Comparison of ENCODE assay signal across 20 mouse cellular contexts in genomic region chr8:75015981-75016380, GRCm38 (mm10). TPM values are rescaled to one million over a fixed set of nuclear protein-coding genes. Genes with fewer than 3 reads are reported as not detected.
DNase-seq lines count a peak whose midpoint lies in the region; ATAC-seq and TF ChIP-seq lines count a peak whose summit lies in the region.
"Had no signal": no experiment of that assay in that cellular context is flagged by ENCODE, and none has a peak within 500 bp of the region (broad histone marks: within the 10 kb centered on the region; RNA-seq: fewer than 3 reads in every experiment).

No protein-coding gene starts in this region.

- H3K27me3 ChIP-seq in intestine, embryonic 16.5 days (replicated peaks; ENCODE audit: control insufficient read depth, insufficient read depth, low read length) = no peaks in the 10 kb centered on the region
- no peaks in the 10 kb centered on the region for H3K27me3 ChIP-seq in intestine, postnatal 0 days (replicated peaks; ENCODE audit: control insufficient read depth, insufficient read depth, low read length)
- no peaks in the 10 kb centered on the region for H3K27me3 ChIP-seq in liver, embryonic 14.5 days (ENCODE audit: control insufficient read depth, insufficient read depth, low read length)
- H3K27me3 ChIP-seq in neural tube, embryonic 15.5 days (replicated peaks) = no peaks in the 10 kb centered on the region
- H3K27me3 ChIP-seq: heart, embryonic 13.5 days; midbrain, embryonic 12.5 days had no signal

- no peak overlapping the region for H3K27ac ChIP-seq in intestine, embryonic 16.5 days (ENCODE audit: low read length)
- H3K27ac ChIP-seq in intestine, postnatal 0 days (ENCODE audit: low read depth, low read length) = no peak overlapping the region
- H3K27ac ChIP-seq in liver, embryonic 14.5 days = no peak overlapping the region; the same call in 1 of the 2 replicates
- no peak overlapping the region for H3K27ac ChIP-seq in neural tube, embryonic 15.5 days (replicated peaks)
- H3K27ac ChIP-seq: heart, embryonic 13.5 days; midbrain, embryonic 12.5 days had no signal

- WGBS in intestine, embryonic 16.5 days = 57% methylated on average over 2 of the region's 2 CpGs
- 48% methylated on average over 2 of the region's 2 CpGs for WGBS in intestine, postnatal 0 days
- WGBS in liver, embryonic 14.5 days (ENCODE audit: insufficient replicate concordance) = 38% methylated on average over 2 of the region's 2 CpGs
- 42% methylated on average over 2 of the region's 2 CpGs for WGBS in neural tube, embryonic 15.5 days

- peak; percentile 33; the same call in 1 of the 2 replicates for ATAC-seq in intestine, embryonic 16.5 days
- ATAC-seq in intestine, postnatal 0 days = no peak
- ATAC-seq in common myeloid progenitor, adult 5-6 weeks (replicated peaks; ENCODE audit: low read depth, poor library complexity, severe bottlenecking) = peak; percentile 76
- ATAC-seq in liver, embryonic 14.5 days (ENCODE audit: insufficient read depth) = peak; percentile 79
- no peak for ATAC-seq in neural tube, embryonic 15.5 days (ENCODE audit: low FRiP score)
- ATAC-seq: forebrain, embryonic 14.5 days; hindbrain, embryonic 16.5 days had no signal

- H3K4me2 ChIP-seq in intestine, embryonic 16.5 days (ENCODE audit: low read depth, low read length) = no peak overlapping the region
- no peak overlapping the region for H3K4me2 ChIP-seq in intestine, postnatal 0 days (replicated peaks; ENCODE audit: low read depth)
- H3K4me2 ChIP-seq in liver, embryonic 14.5 days (ENCODE audit: low read depth) = no peak overlapping the region
- no peak overlapping the region for H3K4me2 ChIP-seq in neural tube, embryonic 15.5 days
- H3K4me2 ChIP-seq: heart, embryonic 13.5 days; midbrain, embryonic 12.5 days had no signal

- no peak overlapping the region for H3K9ac ChIP-seq in intestine, embryonic 16.5 days (ENCODE audit: low read depth, low read length)
- no peak overlapping the region for H3K9ac ChIP-seq in intestine, postnatal 0 days (ENCODE audit: low read depth, low read length)
- H3K9ac ChIP-seq in liver, embryonic 14.5 days (replicated peaks) = no peak overlapping the region
- no peak overlapping the region for H3K9ac ChIP-seq in neural tube, embryonic 15.5 days (replicated peaks)
- H3K9ac ChIP-seq: heart, embryonic 13.5 days; midbrain, embryonic 12.5 days had no signal

- DNase-seq in liver, embryonic 14.5 days (ENCODE audit: low read depth in 3 of 3, low spot score in 3 of 3) = peak in 1 of 3 experiments; percentile 17
- DNase-seq in gastrocnemius, adult 18-20 months (ENCODE audit: low spot score) = no peak
- no peak for DNase-seq in embryo, embryonic 10.5 days (ENCODE audit: low spot score)
- DNase-seq in adrenal gland, postnatal 4 days (ENCODE audit: low spot score in 2 of 2) = no peak
- DNase-seq: adrenal gland, postnatal 14 days; cerebellum, adult 2 months; heart, postnatal 36 days; kidney, adult 2 months; kidney, postnatal 4 days; lung, postnatal 14 days; thymus, postnatal 36 days had no signal

- TF ChIP-seq EP300 in liver, embryonic 14.5 days (IDR thresholded peaks at IDR 0.05; ENCODE audit: low read depth) = no peak

- no peaks in the 10 kb centered on the region for H3K36me3 ChIP-seq in intestine, embryonic 16.5 days (ENCODE audit: control insufficient read depth, insufficient read depth, low read length)
- no peaks in the 10 kb centered on the region for H3K36me3 ChIP-seq in intestine, postnatal 0 days (ENCODE audit: control insufficient read depth, insufficient read depth)
- H3K36me3 ChIP-seq in liver, embryonic 14.5 days (replicated peaks; ENCODE audit: control insufficient read depth, insufficient read depth, low read depth) = peaks cover 2% of the 10 kb centered on the region; the same call in 1 of the 2 replicates
- 0 out of 2 replicates have a peak, but pooled peaks cover 2% of the 10 kb centered on the region for H3K36me3 ChIP-seq in neural tube, embryonic 15.5 days

- H3K9me3 ChIP-seq in intestine, embryonic 16.5 days (ENCODE audit: control insufficient read depth, low read length) = no peaks in the 10 kb centered on the region
- H3K9me3 ChIP-seq in intestine, postnatal 0 days (ENCODE audit: control insufficient read depth) = no peaks in the 10 kb centered on the region
- no peaks in the 10 kb centered on the region for H3K9me3 ChIP-seq in liver, embryonic 14.5 days (ENCODE audit: control insufficient read depth, low read length)
- H3K9me3 ChIP-seq in neural tube, embryonic 15.5 days (replicated peaks) = no peaks in the 10 kb centered on the region
- H3K9me3 ChIP-seq: G1E; heart, embryonic 13.5 days; midbrain, embryonic 12.5 days had no signal

- no peak for TF ChIP-seq CTCF in intestine, postnatal 0 days (IDR thresholded peaks at IDR 0.05; ENCODE audit: low read depth)
- no peak for TF ChIP-seq CTCF in liver, embryonic 14.5 days (IDR thresholded peaks at IDR 0.05; ENCODE audit: low read depth)

- H3K4me3 ChIP-seq in intestine, embryonic 16.5 days (ENCODE audit: low read length) = no peak overlapping the region
- no peak overlapping the region for H3K4me3 ChIP-seq in intestine, postnatal 0 days (ENCODE audit: low read depth, low read length)
- H3K4me3 ChIP-seq in liver, embryonic 14.5 days (ENCODE audit: insufficient read depth in 1 of 2, low read depth in 2 of 2, low read length in 2 of 2) = no peak overlapping the region
- H3K4me3 ChIP-seq in neural tube, embryonic 15.5 days (replicated peaks) = no peak overlapping the region
- H3K4me3 ChIP-seq: heart, embryonic 13.5 days; midbrain, embryonic 12.5 days had no signal

- no peaks in the 10 kb centered on the region for H3K4me1 ChIP-seq in intestine, embryonic 16.5 days (ENCODE audit: control insufficient read depth, insufficient read depth, low read length)
- H3K4me1 ChIP-seq in intestine, postnatal 0 days (replicated peaks; ENCODE audit: control insufficient read depth, insufficient read depth, low read length) = no peaks in the 10 kb centered on the region
- H3K4me1 ChIP-seq in liver, embryonic 14.5 days (replicated peaks; ENCODE audit: control insufficient read depth in 2 of 2, insufficient read depth in 2 of 2, low read length in 1 of 2) = peaks cover 13 to 24% of the 10 kb centered on the region in 2 experiments
- no peaks in the 10 kb centered on the region for H3K4me1 ChIP-seq in neural tube, embryonic 15.5 days
- H3K4me1 ChIP-seq: midbrain, embryonic 12.5 days had no signal

RNA-seq across cellular contexts. Expression of gene Tom1, which starts 17.5 kb away (rescaled TPM):
- 44.9 and 47.7 TPM in 2 replicates for polyA plus RNA-seq in intestine, embryonic 16.5 days (2015; fragmentation: Nextera tagmentation; extraction: Ambion mirVana)
- 47.7 and 47.8 TPM in 2 replicates for polyA plus RNA-seq in intestine, postnatal 0 days (2015; fragmentation: Nextera tagmentation; extraction: Ambion mirVana)
- total RNA-seq in common myeloid progenitor, adult 5-6 weeks (2017) = 7.7 and 8.6 TPM in 2 replicates
- polyA plus RNA-seq in liver, embryonic 14.5 days (2012; rRNA removed) = 5.9 and 6.1 TPM in 2 replicates
- polyA plus RNA-seq in liver, embryonic 14.5 days (2014; fragmentation: Nextera tagmentation; extraction: Ambion mirVana) = 9.2 and 9.6 TPM in 2 replicates
- total RNA-seq in gastrocnemius, adult 18-20 months (2021) = 10 to 100 TPM; 54.0 to 58.4 TPM
- 44.1 and 44.4 TPM in 2 replicates for polyA plus RNA-seq in neural tube, embryonic 15.5 days (2015; fragmentation: Nextera tagmentation; extraction: Ambion mirVana)
- total RNA-seq in adrenal gland, postnatal 4 days (2021) = 10 to 100 TPM; 26.1 to 31.0 TPM

RNA-seq across cellular contexts. Expression of gene Hmgxb4, which starts 22.8 kb away (rescaled TPM):
- polyA plus RNA-seq in intestine, embryonic 16.5 days (2015; fragmentation: Nextera tagmentation; extraction: Ambion mirVana) = 21.4 and 22.9 TPM in 2 replicates
- 10.7 and 11.6 TPM in 2 replicates for polyA plus RNA-seq in intestine, postnatal 0 days (2015; fragmentation: Nextera tagmentation; extraction: Ambion mirVana)
- 57.4 and 104 TPM in 2 replicates for total RNA-seq in common myeloid progenitor, adult 5-6 weeks (2017)
- polyA plus RNA-seq in liver, embryonic 14.5 days (2012; rRNA removed) = 10.4 and 13.2 TPM in 2 replicates
- 10.3 and 14.5 TPM in 2 replicates for polyA plus RNA-seq in liver, embryonic 14.5 days (2014; fragmentation: Nextera tagmentation; extraction: Ambion mirVana)
- 1 to 10 TPM; 7.4 to 9.5 TPM for total RNA-seq in gastrocnemius, adult 18-20 months (2021)
- polyA plus RNA-seq in neural tube, embryonic 15.5 days (2015; fragmentation: Nextera tagmentation; extraction: Ambion mirVana) = 31.1 and 33.8 TPM in 2 replicates
- total RNA-seq in adrenal gland, postnatal 4 days (2021) = 10 to 100 TPM; 31.6 to 39.7 TPM

Comparison
In these comparisons a context has a peak if more than half of its experiments do, and no peak if none do; other contexts are left out.
1. ATAC-seq: peak in intestine, embryonic 16.5 days (single experiment), common myeloid progenitor, adult 5-6 weeks (single experiment) and liver, embryonic 14.5 days (single experiment); none in intestine, postnatal 0 days (single experiment) and neural tube, embryonic 15.5 days (single experiment).